Mouse (Mus musculus) v-Abl transformed pro-B cells (cell line): ENCODE results near the gene Myt1l.

Experiments
- in situ Hi-C, 2 experiments: fragments of 400-800 bp; cut with MboI; formaldehyde crosslinking; loops; one replicate each; pipeline ENCODE4 v1.15.1; 2025; ENCODE audit not compliant: unreplicated experiment in 2 of 2

Gene Myt1l

DNA sequence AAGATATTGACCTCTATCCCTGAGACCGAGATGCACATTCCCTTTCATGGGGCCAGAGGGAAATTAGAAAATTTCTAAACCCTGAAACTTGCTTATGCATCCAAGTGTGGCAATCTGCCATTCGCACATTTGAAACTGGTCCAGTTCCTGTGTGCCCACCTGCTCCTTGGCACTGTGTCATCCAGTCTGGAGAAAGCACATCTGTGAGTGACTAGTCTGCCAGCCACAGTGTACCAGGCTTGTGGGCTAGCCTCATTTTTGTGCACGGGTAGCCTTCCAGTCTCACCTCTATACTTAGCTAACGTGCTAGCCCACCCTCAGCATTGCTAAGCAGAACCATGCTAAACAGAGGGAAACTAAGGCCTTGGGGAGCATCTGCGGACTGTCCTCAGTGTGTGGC, 356.2 kb downstream of the Myt1l start:
- in situ Hi-C loops: loop anchor here in 1 of 2 experiments (10.0 kb wide), 2 partner anchors 210 to 1180 kb away; no protein-coding TSS in a partner anchor

DNA sequence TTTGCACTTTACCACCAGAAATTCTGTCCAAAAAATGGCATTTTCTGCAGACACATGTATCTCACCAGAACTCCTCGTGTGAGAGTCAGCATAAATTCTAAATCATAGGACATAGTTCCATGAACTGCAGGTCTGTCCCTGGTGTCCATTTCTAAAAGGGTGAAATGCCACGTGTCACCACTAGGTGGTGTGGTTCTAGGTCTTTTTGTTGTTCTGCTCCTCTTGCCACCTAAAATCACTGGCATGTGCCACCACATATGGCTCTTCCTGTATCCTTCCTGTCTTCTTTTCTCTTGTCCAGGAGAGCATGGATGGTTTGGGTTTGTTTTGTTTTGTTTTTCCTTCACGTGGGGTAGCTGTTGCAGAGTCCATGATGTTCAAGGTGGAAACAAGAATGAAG, 366.5 kb downstream of the Myt1l start:
- in situ Hi-C loops: no loop called here

- in situ Hi-C loops: no loop called here
Observed at GRCm38 (mm10) chr12:29897533-29898085, 369.4 kb downstream of the Myt1l start.

DNA sequence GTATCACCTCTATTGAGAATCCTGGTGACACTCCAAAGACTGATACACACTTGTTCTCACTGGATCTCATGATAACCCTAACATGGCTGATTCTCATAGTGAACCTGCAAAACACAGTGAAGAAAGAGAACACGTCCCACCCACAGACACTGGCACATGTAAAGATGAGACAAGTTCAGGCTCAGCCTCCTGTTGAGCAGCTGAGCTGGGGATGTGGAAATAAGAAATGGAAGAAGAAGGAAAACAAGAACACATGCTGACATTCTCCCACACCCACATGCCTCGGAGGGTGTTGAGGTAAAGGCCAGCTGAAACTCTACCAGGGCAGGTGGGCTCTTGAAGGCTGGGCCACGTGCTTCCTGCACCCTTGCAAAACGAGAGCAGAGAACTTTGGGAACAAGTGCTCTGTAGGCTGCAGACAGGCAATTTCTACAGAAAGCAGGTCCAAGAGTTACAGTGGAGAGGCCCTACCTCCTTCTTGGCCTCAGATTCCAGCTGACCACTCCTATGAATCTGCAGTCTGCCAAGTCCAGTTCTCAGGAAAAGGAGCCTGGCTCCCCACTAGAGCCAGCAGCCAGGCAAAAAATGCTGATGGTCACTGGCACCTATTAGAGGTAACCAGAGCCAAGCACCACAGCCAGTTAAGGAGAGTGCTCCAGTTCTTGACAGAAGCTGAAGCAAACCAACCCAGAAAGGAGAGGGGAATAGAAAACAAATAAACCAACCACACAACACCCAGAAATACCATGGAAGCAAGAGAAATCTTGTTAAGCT, 376.1 kb downstream of the Myt1l start:
- in situ Hi-C loops: no loop called here

GRCm38 (mm10) chr12:29907056-29907455, 378.9 kb downstream of the Myt1l start:
- in situ Hi-C loops: no loop called here

- in situ Hi-C loops: no loop called here
Observed at GRCm38 (mm10) chr12:29916139-29916538, 388.0 kb downstream of the Myt1l start.

- in situ Hi-C loops: no loop called here
Observed at GRCm38 (mm10) chr12:29916807-29917206, 388.6 kb downstream of the Myt1l start.

DNA sequence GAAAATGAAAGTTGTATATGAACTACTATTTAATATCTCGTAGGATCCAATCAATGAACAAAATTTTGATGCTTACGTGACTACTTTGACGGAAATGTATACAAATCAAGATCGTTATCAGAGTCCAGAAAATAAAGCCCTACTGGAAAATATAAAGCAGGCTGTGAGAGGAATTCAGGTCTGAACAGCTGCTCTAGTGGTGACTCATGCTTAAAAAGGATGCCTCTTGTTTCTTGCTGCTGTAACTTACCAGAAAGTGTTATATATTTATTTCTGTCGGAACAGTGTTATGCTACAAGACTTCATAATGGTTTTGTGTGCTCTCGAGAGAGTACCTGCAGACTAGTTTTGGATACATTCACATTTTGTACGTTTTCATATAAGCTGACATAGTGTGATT, 392.1 kb downstream of the Myt1l start:
- in situ Hi-C loops: loop anchor here in 1 of 2 experiments (10.0 kb wide), 1 partner anchor 655 kb away; no protein-coding TSS in a partner anchor

- in situ Hi-C loops: loop anchor here in 1 of 2 experiments (10.0 kb wide), 1 partner anchor 653 kb away; no protein-coding TSS in a partner anchor
Observed at GRCm38 (mm10) chr12:29921481-29921880, 393.3 kb downstream of the Myt1l start.

DNA sequence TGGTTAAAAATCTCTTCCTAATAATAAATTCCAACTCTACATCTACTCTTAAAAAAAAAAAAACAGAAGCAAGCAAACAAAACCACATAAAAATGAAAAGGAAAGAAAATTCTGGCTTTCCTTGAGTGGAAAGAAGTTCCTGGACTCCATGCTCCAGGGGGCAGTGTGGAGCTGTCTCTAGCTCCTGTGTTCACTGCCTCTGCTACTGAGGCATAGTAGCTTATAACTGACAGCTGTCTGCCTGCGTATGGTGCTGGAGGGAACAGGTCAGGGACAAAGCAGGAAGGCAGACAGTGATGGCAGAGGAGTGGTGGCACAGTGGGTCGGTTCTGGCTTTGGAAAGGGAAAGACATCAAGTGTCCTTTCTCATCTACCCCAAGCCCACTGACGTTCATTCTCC, 398.7 kb downstream of the Myt1l start:
- in situ Hi-C loops: loop anchor here in 1 of 2 experiments (5.0 to 10.0 kb wide), 2 partner anchors 110 to 648 kb away; no protein-coding TSS in a partner anchor

DNA sequence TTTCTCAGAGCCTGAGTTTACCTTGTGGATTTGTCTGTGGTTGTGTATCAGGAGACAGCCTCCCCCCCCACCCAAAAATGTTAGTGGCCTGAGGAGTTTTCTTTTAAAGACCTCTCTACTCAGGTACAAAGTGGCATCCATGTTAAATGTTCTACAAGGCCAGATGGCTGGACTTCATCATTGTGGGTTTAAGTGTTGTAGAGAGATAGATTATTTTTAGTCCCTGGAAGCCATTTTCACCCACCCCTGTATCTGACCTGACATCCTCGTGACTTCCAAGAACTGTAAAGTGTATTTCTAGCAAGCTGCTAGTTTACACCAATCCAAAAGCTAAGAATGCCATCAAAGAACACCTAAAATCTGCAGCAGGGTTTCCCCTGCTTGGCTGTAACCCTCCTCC, 402.4 kb downstream of the Myt1l start:
- in situ Hi-C loops: no loop called here

- in situ Hi-C loops: no loop called here
Observed at GRCm38 (mm10) chr12:29932951-29933350, 404.8 kb downstream of the Myt1l start.

GRCm38 (mm10) chr12:29933501-29933900, 405.3 kb downstream of the Myt1l start:
- in situ Hi-C loops: no loop called here

DNA sequence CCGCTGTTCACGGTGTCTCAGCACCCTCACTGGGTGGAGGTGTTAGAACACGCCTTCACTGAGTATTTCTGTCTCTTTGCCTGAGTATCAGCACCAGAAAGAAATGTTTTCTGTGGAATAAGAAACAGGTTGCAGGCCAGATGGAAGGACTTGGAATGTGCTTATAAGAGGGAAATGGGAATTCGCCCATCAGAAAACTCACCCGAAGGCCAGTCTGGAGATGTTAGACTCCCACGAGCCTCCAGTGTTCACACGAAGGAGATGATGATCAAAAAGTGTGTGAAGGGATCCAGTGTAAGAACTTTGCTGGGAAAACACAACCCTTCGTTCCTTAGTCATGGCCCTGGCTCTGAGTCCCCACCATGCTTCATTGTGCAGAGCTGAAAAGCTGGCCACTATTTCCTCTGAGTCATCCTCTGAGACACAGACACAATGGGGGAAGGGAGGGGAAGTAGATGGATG, 406.0 kb downstream of the Myt1l start:
- in situ Hi-C loops: no loop called here

DNA sequence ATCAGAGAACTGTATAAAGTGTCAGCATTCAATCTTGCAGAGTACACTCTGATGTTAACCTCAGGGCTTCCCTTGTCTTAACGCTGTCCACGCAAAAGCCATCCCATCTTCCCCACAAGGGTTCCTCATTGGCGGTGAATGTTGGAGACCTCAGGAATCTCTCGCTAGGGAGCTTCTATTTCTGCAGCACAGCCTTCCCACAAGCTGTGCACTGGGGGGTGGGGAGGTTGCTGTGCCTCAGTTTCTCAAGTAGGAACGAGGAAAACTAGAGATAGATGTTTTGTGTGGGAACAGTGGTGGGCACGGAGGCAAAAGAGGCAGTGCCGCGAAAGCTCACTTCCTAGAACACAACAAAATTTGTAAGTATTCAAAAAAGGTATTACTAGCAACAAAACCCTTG, 409.1 kb downstream of the Myt1l start, which contains the start of gene Pxdn:
Gene Pxdn (plus strand): TSS at position 301 of the 400 bp plus-strand sequence.
- in situ Hi-C loops: no loop called here

- in situ Hi-C loops: no loop called here
Observed at GRCm38 (mm10) chr12:29937851-29938375, 409.7 kb downstream of the Myt1l start.

DNA sequence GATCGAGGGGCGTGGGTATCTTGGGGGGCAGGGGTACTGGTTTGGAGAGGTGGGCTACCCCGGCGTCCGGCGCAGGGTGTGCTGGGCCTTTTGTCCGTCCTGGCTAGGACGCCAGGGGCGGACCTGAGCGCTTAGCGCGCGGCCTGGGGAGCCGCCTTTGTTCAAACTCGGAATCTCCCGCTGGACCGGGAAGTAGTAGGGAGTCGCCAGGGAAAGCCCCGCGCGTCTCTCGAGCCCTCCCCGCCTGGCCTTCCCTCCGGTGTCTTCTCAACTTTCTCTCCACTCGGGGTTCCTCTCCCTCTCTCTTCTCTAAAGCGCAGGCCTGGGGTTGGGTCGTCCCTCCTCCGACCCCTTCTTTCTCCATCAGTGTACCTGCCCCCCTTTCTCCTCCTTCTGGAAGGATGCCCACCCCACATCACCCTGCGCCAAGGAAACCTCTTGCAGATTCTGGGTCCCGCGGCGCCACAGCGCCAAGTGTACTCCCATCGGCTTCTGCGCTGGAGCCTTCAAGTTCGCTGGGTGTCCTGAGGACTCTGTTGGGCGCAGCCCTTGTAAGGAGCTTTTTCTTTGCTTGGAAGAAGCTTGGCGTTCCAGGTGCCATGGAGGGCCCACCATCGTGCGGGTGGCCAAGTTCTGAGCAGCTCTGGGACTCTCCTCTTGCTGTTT, 410.3 kb downstream of the Myt1l start:
- in situ Hi-C loops: no loop called here

GRCm38 (mm10) chr12:29939261-29939671, 411.1 kb downstream of the Myt1l start:
- in situ Hi-C loops: no loop called here

DNA sequence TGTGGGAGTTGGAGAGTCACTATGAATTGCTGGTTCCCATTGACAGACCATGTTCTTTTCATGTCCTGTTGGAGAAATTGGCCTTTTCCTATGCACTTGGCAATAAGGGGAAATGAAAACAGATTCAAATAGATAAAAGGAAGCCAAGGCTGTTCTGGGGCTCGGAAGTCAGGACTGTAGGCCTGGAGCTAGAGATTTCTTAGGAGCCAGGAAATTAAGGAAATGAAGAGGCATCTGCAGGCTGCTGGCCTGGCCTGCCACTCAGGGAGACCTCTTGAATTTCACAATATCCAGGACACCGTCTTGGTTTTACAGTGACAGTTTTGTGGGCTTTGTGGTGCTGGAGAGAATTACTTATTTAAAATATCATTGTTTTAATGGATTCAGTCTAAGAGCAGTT, 414.3 kb downstream of the Myt1l start:
- in situ Hi-C loops: no loop called here

- in situ Hi-C loops: no loop called here
Observed at GRCm38 (mm10) chr12:29944650-29945049, 416.5 kb downstream of the Myt1l start.

- in situ Hi-C loops: no loop called here
Observed at GRCm38 (mm10) chr12:29945182-29945743, 417.1 kb downstream of the Myt1l start.
